Mouse (Mus musculus) urinary bladder, postnatal 4 days (tissue): ENCODE data around the gene Rbm44.

ENCODE experiments used
- DNase-seq, 2 experiments: peaks; one replicate each; pipeline ENCODE4 v3.0.0; 2021 to 2022; ENCODE audit warnings: low spot score in 2 of 2

The Rbm44 gene

GRCm38 (mm10) chr1:91179533-91180173, 34.8 kb downstream of the Rbm44 start, which contains the start of gene Ramp1:
TSS of gene Ramp1 (plus strand) at chr1:91179822.
- DNase-seq = peak in 1 of 2 experiments; percentile 47

DNA sequence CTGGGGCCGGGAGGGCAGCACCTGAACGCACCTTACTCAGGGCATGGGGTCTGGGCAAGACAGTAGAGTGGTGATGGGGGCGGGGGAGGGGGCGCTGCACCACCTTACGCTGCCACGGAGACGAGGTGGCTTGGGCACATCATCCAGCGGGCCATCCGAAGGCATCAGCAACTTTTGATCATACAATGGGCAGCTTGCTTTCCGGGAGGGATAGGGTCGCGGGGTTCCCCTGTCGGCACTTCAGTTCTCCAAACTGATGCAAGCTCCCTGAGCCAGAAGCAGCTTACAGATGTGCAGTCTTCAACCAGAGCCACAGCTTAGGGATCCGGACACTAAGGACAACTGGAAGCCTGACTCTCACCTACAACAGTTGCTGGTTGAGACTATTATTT, 35.3 kb downstream of the Rbm44 start:
- DNase-seq = no peak

DNA sequence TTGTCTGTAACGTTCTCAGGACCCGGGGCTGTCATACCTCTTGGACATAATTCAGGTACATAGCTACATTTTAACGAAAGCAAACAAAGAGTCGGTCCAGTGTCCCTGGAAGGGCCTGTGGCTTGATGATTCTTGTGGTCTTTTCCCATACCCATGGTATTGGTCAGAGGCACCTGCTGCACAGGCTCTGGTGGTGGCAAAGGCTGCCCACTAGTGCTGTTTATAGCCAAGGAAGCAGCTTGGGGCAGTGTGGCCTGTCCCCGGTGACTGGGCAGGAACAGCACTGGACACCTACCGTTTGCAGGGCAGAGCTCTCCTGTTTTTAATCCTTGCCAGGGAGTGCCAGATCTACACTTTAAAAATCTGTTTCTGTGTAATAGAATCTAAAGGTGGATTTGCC, 35.8 kb downstream of the Rbm44 start:
- DNase-seq = no peak

GRCm38 (mm10) chr1:91181261-91181660, 36.4 kb downstream of the Rbm44 start:
- no peak for DNase-seq

DNA sequence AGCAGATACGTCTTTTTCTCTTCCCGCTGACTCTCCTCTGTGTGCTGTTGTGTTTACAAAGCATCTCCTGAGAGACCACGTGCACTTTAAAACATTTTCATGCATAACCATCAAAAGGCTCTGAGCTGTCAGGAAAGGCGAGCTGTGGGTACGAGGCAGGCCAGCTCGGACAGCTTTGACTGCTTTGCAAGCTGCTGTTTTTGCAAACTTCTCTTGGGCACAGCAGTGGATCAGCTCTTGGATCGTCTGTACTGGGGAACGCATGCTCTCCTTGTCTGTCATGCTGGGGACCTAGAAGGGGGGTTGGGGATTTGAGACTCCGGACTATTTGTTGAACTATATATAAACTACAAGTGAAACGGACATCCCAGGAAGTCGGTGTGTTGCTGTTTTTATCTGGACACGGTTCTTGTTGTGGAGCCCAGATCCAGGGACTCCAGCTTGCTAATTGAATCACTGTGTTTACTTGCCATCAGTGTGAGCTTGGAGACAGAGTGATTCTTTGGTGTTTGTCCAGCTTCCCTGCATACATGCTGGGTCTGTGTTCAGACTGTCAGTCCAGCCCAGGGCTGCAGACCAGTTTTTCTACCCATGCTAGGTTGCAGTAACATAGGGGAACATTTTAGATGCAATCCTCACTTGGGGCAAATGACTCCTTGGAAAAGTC, 37.0 kb downstream of the Rbm44 start:
- DNase-seq = no peak

DNA sequence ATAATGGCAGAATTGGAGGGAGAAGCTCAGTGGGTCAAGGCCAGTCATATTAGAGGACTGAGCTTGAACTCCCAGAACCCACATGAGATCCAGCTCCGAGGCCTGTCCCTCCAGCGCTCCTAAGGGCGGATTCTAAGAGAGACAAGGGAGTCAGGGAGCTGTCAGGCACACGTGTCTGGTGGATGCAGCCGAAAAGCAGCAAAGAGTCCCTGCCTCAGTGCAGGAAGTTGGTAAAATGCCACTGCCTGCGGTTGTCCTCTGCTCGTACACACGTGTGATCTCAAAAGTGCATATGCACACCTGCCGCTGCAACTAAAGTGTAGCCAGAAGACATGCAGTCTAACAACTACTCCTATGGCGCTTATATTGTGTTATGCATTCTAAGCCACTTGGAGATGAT, 38.4 kb downstream of the Rbm44 start:
- no peak for DNase-seq

- no peak for DNase-seq
Observed at GRCm38 (mm10) chr1:91186677-91187076, 41.8 kb downstream of the Rbm44 start.

GRCm38 (mm10) chr1:91187315-91187714, 42.4 kb downstream of the Rbm44 start:
- DNase-seq = no peak

GRCm38 (mm10) chr1:91187786-91188640, 43.1 kb downstream of the Rbm44 start:
- no peak for DNase-seq

GRCm38 (mm10) chr1:91188851-91189460, 44.1 kb downstream of the Rbm44 start:
- no peak for DNase-seq

DNA sequence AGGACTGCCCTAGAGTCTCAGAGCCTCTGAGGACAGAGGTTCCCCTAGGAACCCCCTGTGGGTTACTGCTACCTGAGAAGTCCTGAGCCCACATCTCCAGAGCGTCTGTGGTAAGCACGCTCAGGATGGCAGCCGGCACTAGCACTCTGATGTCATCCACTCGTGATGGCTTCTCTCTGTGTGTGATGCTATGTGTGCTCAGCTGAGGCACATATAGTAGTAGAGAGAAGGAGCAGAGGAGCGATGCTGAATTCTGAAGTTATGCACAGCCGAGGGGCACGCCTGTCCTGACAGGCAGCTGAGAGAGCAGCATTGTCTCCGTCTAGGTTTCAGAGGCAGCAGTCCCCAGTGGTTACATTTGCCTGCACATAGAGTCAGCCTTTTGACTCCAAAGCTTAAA, 47.3 kb downstream of the Rbm44 start:
- no peak for DNase-seq

DNA sequence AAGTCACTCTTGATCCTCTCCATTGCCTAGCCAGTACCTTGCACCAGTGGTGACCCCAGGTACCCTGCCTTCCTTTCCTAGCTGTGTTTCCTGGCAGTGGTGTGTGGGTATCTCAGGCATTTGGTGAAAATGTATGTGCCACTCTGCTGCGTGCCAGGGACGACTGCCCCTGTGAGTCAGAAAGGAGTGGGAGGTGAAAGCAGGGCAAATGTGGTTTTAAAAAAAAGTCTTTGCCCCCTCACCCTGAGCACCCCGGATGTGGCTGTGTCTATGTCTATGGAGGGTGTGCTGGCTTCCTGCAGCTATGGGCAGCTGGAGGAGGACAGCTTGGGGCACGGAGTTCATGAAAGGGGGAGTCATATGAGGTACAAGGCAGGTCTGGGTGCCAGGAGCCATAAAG, 48.4 kb downstream of the Rbm44 start:
- no peak for DNase-seq

DNA sequence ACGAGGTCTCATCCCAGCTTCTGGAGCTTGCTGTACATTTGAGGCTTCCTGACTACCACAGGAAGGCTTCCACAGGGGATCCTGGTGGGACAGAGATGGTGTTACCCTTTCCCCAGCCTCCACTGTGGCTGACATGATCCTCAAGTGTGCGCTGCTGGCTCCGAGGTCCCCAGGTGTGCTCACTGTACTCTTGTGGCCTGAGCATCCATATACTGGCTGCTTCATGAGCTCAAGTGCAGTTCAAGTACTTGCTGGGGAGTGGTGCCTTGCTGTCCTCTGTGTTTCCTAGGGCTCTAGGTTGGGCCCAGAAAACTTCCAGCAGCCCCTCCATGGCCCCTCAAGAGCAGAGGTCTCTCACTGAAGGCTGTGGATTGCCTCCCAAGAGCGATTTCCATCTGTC, 48.8 kb downstream of the Rbm44 start:
- DNase-seq = no peak

DNA sequence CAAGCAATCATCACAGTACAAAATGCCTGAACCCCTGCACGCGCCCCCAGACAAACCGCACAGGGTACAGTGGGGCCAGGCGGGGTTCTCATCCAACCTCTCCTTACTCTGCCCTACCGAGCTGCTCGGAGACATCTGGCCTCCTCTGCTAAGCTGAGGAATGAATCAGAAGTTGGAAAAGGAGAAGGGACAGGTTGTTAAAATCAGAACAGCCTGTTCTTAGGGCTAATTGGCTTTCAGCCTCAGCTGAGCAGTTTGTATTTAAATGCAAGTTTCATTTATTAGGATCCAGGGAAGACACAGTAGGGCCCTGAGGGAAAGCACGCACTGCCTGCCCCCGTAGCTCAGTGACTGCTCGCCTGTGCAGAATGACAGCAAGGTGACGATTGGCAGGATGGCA, 54.9 kb downstream of the Rbm44 start:
- no peak for DNase-seq

- no peak for DNase-seq
Observed at GRCm38 (mm10) chr1:91201122-91201521, 56.2 kb downstream of the Rbm44 start.

DNA sequence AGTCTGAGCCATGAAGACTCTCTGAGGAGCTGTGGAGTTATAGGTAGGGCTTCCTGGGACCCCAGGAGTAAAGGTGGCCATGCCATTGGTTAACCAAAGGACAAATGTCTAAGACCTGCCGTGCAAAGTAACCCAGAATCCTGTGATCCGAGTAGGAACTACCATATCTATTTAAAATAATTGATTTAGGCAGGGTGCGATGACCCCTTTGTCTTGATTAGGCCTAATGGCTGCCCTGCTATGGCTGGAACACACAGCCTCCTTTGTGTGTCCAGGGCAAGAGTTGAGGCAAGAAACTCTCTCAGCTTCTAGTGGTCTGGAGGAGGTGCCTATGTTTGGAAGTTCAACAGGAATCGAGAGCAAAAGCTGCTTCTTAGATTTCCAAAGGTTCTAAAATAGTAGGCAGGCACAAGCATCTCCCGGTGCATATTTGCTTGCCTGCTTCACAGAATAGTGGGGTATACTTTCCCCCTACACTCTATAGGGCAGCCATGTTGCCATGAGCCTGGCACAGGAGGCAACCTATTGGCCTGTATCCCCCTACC, 59.4 kb downstream of the Rbm44 start:
- no peak for DNase-seq

GRCm38 (mm10) chr1:91205651-91206050, 60.8 kb downstream of the Rbm44 start:
- DNase-seq = no peak

DNA sequence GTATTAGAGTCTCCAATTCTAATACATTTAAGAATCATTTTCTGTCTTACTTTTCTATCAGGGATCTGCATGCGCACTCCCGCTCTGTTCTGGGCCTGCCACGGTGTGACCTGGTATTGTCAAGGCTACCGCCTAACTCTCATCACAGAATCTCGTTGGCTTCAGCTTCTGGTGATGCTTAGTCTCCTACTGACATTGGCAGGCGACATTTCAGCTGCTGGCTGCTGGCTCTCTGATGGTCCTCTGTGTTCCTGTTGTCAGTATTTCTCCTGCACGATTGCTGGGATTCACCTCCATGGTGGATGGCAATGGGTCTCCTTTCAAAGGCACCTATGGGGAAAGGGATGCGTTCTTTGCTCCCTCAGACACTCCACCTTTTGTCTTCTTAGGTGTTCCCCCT, 61.4 kb downstream of the Rbm44 start:
- no peak for DNase-seq

GRCm38 (mm10) chr1:91206873-91207272, 62.0 kb downstream of the Rbm44 start:
- no peak for DNase-seq

DNA sequence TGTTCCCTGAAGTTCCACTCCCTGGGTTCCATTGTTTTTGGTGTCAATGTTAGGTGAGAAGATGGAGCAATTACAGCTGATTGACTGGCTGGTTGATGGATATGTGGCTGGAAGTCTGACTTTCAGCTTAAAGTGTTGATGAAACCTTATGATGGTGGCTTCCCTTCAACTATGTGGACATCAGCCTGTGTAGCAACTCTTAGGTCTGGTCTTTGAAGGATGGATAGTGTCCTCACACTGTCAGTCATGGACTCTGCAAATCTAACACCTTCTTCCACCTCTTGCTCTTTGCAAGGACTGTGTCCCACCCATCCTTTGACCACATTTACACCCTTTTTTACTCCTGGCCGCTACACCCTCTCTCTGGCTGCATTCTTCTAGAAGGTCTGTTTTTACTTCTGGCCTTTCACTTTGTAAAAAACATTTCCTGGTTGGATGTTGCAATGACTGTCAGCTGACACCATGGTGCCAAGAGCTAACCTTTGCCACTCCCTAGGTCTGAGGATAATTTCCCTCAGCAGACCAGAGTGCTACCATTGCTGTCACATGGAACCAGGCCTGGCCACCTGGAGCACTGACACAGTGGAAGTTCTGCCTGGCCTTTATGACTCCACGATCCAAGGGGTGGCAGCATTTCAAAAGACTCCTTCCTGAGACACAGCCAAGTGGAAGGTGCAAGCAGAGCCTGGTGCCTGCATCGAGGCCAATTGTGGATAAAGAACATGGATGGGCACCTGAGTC, 62.6 kb downstream of the Rbm44 start:
- DNase-seq = no peak

- peak in 1 of 2 experiments; percentile 38 for DNase-seq
Observed at GRCm38 (mm10) chr1:91209343-91209742, 64.5 kb downstream of the Rbm44 start.
